Mouse (Mus musculus): Measurements from ENCODE around the gene Ano4.

Gene Ano4

GRCm38 (mm10) chr10:89344491-89345195, at the start of gene Ano4:
TSS of gene Ano4 (minus strand) at chr10:89344762.
- peak; percentile 2 for DNase-seq (ENCODE audit: low spot score)

GRCm38 (mm10) chr10:89392687-89393086, 48.1 kb upstream of the Ano4 start:
- DNase-seq (ENCODE audit: low spot score), result no peak

GRCm38 (mm10) chr10:89391571-89392163, 47.1 kb upstream of the Ano4 start:
- no peak for DNase-seq (ENCODE audit: low spot score)

- no peak for DNase-seq (ENCODE audit: low spot score)
Observed at GRCm38 (mm10) chr10:89386461-89386860, 41.9 kb upstream of the Ano4 start.

- peak; percentile 40 for DNase-seq (ENCODE audit: low spot score)
Observed at GRCm38 (mm10) chr10:89383462-89383861, 38.9 kb upstream of the Ano4 start.

GRCm38 (mm10) chr10:89377750-89378149, 33.2 kb upstream of the Ano4 start:
- DNase-seq (ENCODE audit: low spot score), result no peak

- no peak for DNase-seq (ENCODE audit: low spot score)
Observed at GRCm38 (mm10) chr10:89370051-89370450, 25.5 kb upstream of the Ano4 start.

- no peak for DNase-seq (ENCODE audit: low spot score)
Observed at GRCm38 (mm10) chr10:89358933-89359332, 14.4 kb upstream of the Ano4 start.

- DNase-seq (ENCODE audit: low spot score), result no peak
Observed at GRCm38 (mm10) chr10:89354639-89355038, 10.1 kb upstream of the Ano4 start.

- no peak for DNase-seq (ENCODE audit: low spot score)
Observed at GRCm38 (mm10) chr10:89351416-89351815, 6.9 kb upstream of the Ano4 start.

GRCm38 (mm10) chr10:89345606-89346005, 1.0 kb upstream of the Ano4 start:
- no peak for DNase-seq (ENCODE audit: low spot score)

GRCm38 (mm10) chr10:89345196-89345533, 603 bp upstream of the Ano4 start:
- DNase-seq (ENCODE audit: low spot score), result no peak

GRCm38 (mm10) chr10:89344132-89344490, 451 bp downstream of the Ano4 start:
- no peak for DNase-seq (ENCODE audit: low spot score)

GRCm38 (mm10) chr10:89343716-89344115, 846 bp downstream of the Ano4 start:
- DNase-seq (ENCODE audit: low spot score), result peak; percentile 5

- no peak for DNase-seq (ENCODE audit: low spot score)
Observed at GRCm38 (mm10) chr10:89330261-89330660, 14.3 kb downstream of the Ano4 start.

- no peak for DNase-seq (ENCODE audit: low spot score)
Observed at GRCm38 (mm10) chr10:89329806-89330205, 14.8 kb downstream of the Ano4 start.

- no peak for DNase-seq (ENCODE audit: low spot score)
Observed at GRCm38 (mm10) chr10:89328876-89329275, 15.7 kb downstream of the Ano4 start.

GRCm38 (mm10) chr10:89327004-89327511, 17.5 kb downstream of the Ano4 start:
- peak; percentile 37 for DNase-seq (ENCODE audit: low spot score)

GRCm38 (mm10) chr10:89326383-89326782, 18.2 kb downstream of the Ano4 start:
- DNase-seq (ENCODE audit: low spot score), result no peak

- DNase-seq (ENCODE audit: low spot score), result no peak
Observed at GRCm38 (mm10) chr10:89307566-89307965, 37.0 kb downstream of the Ano4 start.

GRCm38 (mm10) chr10:89300346-89300745, 44.2 kb downstream of the Ano4 start:
- DNase-seq (ENCODE audit: low spot score), result no peak

- no peak for DNase-seq (ENCODE audit: low spot score)
Observed at GRCm38 (mm10) chr10:89292784-89293183, 51.8 kb downstream of the Ano4 start.

- DNase-seq (ENCODE audit: low spot score), result no peak
Observed at GRCm38 (mm10) chr10:89290698-89291097, 53.9 kb downstream of the Ano4 start.

- DNase-seq (ENCODE audit: low spot score), result no peak
Observed at GRCm38 (mm10) chr10:89289290-89289689, 55.3 kb downstream of the Ano4 start.

Data from yolk sac, embryonic 10.5 days (tissue).